Mouse (Mus musculus) lung, postnatal 25 days (tissue): Measurements from ENCODE around the gene Svep1.

Experiments
- DNase-seq: peaks from one replicate; pipeline ENCODE4 v3.0.0; 2022; ENCODE audit warnings: low spot score

Svep1 gene

DNA sequence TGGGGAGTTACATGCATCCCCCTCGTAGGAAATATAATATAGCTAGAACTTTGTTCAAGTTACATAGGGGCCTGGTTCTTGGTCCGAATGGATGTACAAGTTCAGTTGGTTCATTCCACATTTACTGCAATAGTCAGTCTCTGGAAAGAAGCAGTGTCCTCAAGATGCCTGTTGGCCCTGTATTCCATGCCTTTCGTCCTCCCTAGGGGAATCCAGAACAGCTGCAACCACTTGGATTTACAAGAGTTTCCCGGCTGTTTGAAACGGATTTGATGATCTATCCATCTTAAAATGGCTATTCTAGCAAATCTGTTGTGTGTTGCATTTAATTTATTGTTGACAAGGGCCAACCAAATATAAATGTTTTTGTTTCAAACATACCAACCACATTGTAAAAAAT, 36.2 kb downstream of the Svep1 start:
- peak; percentile 16 for DNase-seq

DNA sequence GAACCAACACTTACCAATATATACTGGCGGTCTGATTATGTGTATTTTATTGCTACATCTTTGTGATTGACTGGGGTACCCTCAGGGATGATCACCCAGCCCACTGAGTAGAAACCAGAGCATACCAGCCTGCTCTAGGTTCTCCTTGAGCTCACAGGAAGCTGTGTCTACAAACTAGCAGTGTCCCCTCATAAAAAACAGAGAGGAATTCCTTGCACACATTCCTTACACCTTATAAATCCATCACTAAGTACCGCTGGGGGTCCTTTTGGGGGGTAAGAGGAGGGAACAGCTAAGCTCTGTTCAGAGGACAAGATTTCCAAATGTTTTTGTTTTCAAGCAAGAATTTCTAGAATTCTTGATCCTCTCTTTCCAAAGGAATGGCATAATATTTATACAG, 36.7 kb downstream of the Svep1 start:
- DNase-seq, result no peak

DNA sequence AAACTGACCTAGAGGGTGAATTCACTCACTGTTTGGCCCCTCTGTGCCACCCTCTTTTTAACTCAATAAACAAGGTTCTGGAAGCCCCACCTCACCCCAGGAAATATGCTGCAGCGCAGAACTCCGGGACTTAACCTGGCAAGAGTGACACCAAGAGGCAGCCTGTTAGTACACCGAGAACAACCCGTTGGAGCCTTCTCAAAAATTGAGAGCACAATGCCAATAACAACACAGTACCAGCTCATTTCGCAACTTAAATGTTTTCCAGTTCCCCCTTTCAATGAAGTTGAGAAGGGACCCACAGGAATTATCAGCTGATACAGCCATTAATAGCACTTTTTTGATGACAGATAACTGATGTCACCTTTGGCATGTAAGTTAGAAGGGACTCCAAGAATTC, 38.3 kb downstream of the Svep1 start:
- DNase-seq, result peak; percentile 34

DNA sequence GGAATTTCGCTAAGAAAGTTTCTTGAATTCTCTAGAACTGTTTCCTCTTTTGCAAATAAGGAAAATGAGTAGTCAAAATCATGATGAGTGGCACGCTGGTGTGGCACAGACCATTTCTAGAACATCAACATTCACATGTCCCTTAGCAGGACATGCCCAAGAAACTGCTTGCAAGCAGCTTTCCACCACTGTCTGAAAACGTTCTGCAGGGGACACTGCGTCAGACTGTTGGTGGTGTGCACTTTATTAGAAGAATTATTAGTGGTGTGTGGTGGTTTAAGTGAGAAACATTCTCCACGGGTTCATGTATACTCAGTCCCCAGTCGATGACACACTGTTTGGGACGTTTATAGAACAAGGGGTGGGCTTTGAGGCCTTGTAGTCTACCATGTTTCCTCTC, 40.9 kb downstream of the Svep1 start:
- no peak for DNase-seq

DNA sequence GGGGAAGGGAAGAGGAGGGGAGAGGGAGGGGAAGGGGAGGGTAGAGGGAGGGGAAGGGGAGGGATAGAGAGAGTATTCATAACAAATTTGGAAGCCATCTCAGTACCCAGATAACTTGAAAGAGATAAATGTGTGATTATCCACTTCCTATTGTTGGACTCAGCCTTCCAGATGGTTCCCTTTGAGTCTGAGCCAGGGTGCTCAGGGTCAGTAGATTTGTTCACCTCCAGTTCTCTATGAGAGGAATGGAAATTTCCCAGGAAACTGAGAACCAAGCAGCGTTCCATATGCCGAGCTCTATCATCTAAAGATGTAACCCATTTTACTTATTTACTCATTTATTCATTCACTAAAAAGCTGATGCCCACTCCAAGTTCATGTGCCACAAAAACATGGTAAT, 44.8 kb downstream of the Svep1 start:
- DNase-seq, result no peak

DNA sequence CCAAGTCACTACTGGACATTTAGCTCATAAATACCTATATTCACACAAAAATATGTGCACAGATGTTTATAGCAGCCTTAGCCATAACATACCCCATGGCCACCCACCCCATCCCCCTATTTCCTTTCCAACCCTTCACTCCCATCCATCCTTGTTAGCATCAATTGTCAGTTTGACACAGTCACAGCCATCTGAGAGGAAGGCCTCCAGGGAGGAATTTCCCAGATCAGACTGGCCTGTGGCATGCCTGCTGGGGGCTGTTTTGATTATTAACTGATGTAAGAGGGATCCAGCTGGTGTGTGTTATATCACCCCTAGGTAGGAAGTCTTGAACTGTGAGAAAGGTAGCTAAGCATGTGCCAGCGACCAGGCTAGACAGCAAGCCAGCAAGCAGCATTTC, 47.1 kb downstream of the Svep1 start:
- no peak for DNase-seq

DNA sequence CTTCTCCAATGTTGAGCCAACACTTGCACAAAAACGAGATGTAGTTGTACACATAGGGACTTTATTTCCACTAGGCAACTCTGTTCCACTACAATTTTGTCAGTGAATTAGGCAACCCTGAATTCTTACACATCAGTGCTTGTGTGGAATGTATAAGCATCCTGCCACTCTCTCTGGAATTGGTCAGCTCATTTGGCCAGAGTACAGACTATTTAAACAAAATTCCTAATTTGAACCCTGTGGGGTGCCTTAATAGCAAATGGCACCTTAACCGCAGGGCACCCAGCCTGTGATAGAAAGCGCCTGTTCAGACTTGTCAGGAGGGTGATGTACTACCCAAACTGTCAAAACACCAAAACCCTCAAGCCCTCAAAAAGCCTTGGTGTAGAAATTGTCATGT, 56.4 kb downstream of the Svep1 start:
- DNase-seq, result no peak

DNA sequence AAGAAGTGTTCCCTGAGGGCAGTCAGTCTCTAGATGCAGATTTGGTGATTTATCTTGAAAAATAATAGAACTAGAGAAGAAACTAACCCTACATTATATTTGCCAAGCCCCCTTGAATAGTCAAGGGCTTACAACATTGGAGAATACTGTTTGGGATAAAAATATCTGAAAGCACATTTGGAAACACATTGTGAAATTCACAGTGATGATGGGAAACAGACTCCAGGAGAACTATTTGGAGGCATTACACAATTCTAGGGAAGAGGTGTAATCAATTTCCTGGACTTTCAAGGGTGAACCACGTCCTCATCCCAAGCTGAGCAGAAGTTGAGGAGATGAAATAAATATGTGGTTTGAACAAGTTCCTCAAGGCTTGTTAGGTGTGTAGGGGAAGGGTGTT, 57.5 kb downstream of the Svep1 start:
- DNase-seq, result peak; percentile 28

DNA sequence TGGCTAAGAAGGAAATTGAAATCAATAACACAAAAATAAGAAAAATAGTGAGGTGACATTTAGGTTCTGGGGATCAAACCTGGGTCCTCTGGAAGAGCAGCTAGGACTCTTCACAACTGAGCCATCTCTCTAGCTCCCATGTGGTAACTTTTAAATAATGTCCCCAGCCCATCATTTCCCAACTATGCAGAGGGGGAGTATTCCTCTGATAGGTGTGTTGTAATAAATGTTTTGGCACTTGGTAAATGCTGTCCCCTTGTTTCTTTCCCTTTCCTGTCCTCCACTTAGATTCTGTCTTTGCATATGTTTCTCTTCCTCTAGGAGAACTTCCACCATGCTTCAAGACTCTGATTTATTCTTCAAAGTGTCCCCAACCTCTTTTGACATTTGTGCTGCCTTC, 58.1 kb downstream of the Svep1 start:
- no peak for DNase-seq

DNA sequence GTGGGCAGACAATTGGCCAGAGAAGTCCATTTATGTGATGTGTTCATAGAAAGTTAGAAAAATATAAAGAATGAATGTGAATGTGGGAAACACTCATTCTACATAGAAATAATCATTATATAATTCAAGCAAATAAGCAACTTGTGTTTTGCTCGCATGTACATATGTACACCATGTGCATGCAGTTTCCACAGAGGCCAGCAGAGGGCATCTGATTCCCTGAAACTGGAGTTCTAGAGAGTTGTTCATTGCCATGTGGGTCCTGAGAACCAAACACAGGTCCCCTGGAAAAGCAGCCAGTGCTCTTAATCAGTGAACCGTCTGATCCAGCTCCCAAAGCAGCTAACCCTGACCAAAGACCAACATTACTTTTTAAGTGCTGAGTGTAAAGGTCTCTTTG, 60.0 kb downstream of the Svep1 start:
- no peak for DNase-seq

DNA sequence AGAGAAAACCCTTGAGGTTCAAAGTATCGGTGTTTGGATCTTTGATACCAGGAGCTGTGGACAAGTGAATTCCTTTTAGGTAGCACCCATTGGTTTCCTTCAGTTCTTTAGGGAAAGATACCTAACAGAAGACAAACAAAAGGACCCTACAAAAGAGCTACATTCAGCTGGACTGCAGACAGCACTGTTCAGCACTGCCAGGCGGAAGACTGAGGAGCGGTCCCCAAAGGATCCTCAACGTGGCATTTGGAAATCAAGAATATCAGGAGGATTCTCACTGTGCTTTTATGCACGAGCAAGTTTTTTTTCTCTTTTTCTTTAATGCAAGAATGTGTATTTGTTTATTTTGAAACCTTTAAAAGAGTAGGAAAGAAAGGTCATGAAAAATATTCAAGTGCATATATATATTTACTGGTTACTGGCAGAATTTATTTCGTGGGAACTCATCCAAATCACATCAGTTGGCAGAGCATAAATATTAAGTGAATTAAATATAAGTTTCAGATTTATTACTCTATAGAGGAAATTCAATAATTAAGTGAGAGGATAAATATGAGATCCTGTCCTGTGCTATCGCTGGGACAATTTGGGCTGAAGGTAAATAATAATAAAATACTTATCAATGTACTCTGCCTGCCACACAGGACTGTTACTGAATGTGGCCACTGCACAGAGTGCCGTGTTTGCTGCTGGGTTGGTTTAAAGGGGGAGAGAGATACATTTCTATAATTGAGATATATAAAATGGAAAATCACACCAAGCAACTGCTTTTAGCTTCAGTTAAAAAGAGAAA, 66.7 kb downstream of the Svep1 start:
- no peak for DNase-seq

DNA sequence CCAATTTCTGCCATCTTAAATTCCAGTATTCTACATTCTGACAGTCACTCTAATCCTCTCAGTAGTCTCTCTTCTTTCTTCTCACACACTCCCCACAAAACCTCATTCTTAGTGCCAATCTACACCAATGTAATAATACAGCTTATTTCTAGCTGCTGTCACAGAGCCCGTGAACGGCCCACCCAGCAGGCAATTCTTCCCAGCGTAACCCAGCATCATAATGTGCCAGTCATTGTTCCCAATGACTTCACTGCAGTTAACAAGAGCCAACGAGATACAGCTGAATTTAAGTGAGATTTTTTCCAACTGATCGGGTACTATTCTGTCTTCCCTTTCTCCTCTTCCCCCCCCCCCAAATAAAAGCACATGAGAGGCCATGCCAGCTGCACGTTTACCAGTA, 67.4 kb downstream of the Svep1 start:
- no peak for DNase-seq

DNA sequence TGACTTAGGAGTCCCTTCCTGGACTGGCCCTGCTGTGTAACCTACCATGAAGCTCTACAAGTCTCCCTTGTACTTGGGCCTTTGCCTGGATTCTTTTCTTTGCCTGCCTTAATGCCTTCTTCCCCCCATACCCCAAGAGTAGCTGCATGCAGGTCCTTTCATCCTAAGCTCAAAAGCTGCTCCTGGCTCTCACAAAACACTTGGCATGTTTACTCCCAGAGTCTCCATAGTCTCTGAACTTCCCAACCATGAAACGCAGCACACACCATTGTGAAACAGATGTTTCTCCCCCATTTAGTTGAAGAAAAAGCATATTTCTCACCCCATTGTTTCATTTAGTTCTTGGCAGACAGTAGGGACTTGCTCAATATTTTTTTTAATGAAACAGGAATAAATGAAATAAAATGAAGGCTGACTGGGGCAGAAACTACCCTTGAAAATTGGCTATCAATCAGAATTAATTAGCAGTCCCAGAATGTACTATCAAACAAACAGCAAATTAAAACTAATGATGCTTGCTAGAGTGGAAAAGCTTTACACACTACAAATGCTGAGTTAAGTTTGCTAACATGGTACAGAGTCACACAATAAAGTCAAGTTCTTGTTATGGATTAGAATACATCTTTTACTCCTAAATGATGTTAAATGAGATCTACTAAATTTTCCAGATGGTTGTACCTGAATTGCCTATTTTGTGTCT, 72.9 kb downstream of the Svep1 start:
- no peak for DNase-seq

DNA sequence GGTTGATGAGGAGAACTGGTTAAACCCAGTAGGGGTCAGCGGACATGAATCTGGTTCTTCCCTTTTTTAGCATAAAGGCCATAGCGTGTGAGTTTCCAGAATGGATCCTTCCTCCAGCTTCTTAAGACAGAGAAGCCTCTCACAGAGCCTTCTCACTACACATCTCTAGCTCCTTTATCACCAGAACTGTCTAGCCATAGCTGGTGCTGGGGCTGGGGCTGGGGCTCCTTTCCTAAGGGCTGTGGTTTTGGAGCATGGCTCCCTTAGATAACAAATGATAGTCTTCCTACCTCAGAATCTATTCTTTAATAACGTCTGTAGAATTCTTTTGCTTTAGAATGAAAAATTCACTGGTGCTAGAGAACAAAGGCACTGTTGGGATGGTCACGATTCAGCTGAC, 76.8 kb downstream of the Svep1 start:
- DNase-seq, result no peak

DNA sequence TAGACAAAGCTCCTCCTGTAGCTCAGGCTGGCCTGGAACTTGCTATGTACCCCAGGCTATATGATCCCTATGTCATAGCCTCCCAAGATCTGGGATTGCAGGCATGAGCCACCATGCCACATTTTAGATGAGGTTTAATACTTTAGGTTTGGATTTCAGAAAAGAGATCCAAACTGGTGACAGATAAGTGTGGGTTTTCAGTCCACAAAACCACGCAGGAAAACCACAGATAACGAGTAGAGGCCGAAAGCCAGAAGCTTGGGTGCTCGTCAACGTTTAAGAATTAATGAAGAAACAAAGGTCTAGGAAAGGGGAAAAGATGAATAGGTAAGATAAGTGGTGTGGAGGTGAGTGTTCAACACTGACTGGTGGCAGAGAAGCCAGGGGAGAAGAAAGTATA, 79.6 kb downstream of the Svep1 start:
- no peak for DNase-seq

DNA sequence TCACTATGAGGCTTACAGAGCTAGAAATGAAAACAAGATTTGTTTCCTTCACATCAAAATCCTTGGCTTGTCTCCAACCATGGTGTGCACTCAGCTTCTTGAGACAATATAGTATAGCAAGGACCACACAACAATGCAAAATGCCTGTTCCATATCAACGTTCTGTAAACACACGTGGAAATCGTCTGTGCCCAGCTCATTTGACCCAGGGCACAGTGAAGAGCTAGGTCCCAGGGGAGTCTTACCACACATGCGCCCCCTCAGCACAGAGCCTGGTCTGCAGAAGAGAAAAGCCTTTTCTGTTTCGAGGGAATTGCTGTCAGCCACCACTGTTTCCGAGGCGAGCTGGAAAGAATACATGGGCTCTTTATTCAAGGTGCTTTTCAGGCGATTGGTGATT, 91.2 kb downstream of the Svep1 start:
- DNase-seq, result no peak

DNA sequence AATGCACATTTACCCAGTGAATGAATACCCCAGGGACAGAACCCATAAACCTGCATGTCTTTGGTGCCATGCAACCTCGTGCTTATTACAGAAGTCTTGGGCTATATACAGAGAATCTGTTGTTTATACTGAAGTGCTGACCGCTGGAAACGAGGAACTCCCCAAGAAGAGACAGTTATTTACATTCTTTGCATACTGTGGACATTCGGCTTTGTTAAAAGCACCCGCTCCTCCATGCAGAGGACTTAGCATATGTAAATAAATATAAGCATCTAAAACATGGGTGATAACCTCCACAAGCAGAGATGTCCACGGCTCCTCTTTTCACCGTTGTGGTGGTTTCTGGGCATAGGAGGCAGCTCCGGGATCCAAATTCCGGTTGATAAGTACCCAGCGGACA, 95.7 kb downstream of the Svep1 start:
- no peak for DNase-seq

DNA sequence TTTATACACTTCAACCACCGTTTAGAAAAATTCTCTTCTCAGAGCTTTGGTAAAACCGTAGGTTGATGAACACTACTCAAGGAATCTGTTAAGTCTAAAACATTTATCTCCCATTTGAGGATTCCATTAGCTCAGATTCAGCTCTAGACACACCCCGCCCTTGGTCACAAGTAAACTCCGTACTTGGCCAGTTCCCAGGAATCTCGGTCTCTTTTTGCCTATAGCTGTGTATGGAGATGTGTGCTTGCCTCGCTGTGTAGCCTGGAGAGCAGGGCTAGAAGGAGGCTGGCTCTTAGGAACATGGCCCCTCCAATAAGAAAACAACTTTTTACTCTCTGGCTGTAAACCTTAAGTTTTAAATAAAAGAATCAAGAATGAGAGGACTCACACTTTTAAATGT, 96.9 kb downstream of the Svep1 start:
- no peak for DNase-seq

DNA sequence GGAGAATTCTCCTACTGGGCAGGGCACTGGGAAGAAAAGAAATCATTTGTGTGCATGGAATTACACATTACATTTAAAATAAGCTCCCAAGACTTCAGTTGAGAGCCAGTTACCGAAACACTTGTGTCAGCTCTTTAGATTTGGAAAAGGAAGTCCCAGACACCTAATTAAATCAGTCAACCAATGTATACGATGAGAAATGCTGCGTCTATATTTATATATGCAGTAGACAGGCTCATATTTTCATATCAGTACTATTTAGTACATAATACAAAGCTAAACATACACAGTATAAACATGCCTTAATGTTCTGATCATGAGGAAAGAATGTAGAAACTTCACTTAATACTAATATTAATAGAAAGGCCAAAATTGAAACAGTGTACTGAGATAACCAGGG, 98.3 kb downstream of the Svep1 start:
- DNase-seq, result no peak

DNA sequence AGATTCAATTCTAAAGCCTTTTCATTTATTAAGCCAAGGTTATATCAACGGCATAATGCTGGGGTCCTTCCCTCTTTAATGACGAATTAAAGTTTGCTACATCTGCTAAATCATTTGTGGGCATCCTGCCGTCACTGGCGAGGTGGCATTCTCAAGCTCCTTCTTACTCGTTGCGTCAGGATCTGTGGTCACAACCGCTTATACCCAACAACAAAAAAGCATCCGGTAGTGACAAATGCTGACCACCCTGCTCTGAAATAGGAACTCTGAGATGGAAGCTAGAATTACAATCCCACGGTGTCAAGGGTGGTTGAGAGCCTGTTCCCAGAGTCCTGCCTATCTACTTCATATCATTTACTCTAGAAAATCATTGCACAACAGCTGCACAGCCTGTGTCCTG, 108.9 kb downstream of the Svep1 start:
- DNase-seq, result no peak

DNA sequence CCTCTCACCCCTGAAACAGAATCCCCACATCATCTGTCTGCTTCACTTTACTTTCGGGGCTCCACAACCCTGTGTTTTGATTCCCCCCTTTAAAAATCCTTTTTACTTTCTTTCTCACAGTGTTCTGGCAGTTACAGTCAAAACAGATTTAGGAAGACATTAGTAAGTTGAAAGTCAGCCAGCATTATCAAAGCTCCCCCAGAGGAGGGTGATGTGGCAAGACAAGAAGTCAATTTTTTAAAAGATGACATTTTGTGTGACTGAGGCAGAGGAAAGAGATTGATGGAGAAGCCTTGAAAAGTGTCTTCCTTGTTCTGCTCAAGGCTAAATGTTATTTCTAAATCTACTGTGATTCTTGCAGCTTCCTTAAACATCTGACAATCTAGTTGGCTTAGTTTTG, 119.9 kb downstream of the Svep1 start:
- DNase-seq, result no peak

DNA sequence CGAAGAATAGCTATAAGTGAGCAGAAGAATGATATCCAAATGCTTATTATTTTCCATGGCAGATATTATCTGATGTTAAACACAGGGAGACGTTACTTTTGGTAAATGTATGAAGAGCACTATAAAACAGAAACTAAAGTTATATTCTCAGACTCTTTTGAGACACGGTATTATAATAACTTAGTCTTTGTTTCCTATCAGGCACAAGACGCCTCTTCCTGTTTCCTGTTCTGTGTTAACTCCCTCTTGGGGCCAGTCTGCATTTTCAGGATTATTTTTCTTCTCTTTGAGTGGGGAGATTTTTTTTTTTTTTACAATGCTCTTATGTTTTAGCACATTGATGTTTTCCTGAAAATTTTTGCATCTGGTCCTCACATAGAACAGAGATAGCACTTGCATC, 120.5 kb downstream of the Svep1 start:
- no peak for DNase-seq

DNA sequence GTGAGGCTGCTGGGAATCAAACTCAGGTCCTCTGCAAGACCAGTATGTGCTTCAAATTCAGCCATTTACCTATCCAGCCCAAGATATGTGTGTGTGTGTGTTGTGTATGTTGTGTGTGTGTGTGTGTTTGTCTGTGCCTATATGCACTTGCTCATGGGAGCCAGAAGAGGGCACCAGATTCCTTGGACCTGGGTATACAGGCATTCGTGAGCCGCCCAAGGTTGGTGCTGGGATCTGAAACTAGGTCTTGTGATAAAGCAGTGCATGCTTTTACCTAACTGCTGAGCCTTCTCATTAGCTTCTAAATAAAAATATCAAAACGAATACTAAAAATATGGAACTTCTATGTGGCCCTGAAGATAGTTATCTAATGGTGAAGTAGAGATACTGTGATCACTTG, 121.3 kb downstream of the Svep1 start:
- DNase-seq, result no peak

DNA sequence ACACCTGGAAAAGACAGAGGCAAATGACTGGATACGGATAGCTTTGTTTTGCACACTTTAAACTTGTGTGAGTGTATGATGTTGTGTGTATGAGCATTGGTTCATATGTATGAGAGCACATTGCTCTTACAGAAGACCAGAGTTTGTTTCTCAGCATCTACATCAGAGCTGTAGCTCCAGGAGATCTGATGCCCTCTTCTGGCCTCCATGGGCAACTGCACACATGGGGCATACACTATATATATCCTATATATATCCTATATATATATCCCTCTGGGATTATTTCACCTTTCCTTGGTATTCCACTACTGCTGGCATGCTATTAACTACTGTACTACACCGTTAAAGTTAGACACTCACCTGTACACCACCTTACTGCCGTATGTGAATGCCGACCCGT, 122.5 kb downstream of the Svep1 start:
- no peak for DNase-seq
